15 mouse cellular contexts compared by ENCODE assay signal in the genomic region with DNA sequence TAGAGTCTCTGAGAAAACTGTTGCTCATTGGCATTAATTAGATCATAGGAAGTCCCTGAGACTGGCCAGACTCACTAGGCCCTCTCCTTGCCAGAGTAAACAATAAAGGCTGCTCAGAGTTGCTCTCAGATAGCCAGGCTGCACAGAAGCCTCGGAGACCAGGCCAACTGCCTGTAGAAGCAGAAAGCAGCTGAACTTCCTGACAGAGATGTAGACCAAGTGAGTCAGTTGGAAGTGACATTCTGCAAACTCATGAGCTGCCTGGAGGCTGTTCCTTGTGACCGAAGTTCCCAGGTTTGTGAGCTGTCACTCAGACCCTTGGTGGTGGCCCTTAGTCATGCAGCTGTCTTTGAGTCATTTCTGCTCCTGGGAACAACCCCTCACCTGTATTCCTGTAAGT.
"Had no signal": no experiment of that assay in that cellular context is flagged by ENCODE, and none has a peak within 500 bp of the region (broad histone marks: within the 10 kb centered on the region; RNA-seq: fewer than 3 reads in every experiment).

No protein-coding gene starts in this region.

- H3K4me1 ChIP-seq: liver, embryonic 13.5 days; lung, embryonic 15.5 days; midbrain, embryonic 15.5 days; neural tube, embryonic 12.5 days; stomach, embryonic 15.5 days had no signal

- DNase-seq: kidney, postnatal 14 days; left cerebral cortex, postnatal 4 days; liver, embryonic 13.5 days; liver, postnatal 0 days; lung, postnatal 14 days; retina, postnatal 1 day; thymus, adult 18-20 months; thymus, postnatal 14 days had no signal

- H3K36me3 ChIP-seq: liver, embryonic 13.5 days; lung, embryonic 15.5 days; midbrain, embryonic 15.5 days; neural tube, embryonic 12.5 days; stomach, embryonic 15.5 days had no signal

- H3K27ac ChIP-seq: liver, embryonic 13.5 days; lung, embryonic 15.5 days; macrophage; midbrain, embryonic 15.5 days; neural tube, embryonic 12.5 days; stomach, embryonic 15.5 days had no signal

- H3K27me3 ChIP-seq: liver, embryonic 13.5 days; lung, embryonic 15.5 days; midbrain, embryonic 15.5 days; neural tube, embryonic 12.5 days; stomach, embryonic 15.5 days had no signal

- H3K4me2 ChIP-seq: liver, embryonic 13.5 days; lung, embryonic 15.5 days; midbrain, embryonic 11.5 days; midbrain, embryonic 15.5 days; neural tube, embryonic 12.5 days; stomach, embryonic 15.5 days had no signal

- ATAC-seq: liver, postnatal 0 days; midbrain, embryonic 15.5 days had no signal

- H3K4me3 ChIP-seq: liver, embryonic 13.5 days; lung, embryonic 15.5 days; megakaryocyte, embryonic 14.5 days; midbrain, embryonic 15.5 days; neural tube, embryonic 12.5 days; stomach, embryonic 15.5 days had no signal

- H3K9me3 ChIP-seq: liver, embryonic 13.5 days; lung, embryonic 15.5 days; megakaryocyte, embryonic 14.5 days; midbrain, embryonic 15.5 days; neural tube, embryonic 12.5 days; stomach, embryonic 15.5 days had no signal

- H3K9ac ChIP-seq: liver, embryonic 13.5 days; liver, postnatal 0 days; lung, embryonic 15.5 days; midbrain, embryonic 15.5 days; neural tube, embryonic 12.5 days; stomach, embryonic 15.5 days had no signal
